Mouse (Mus musculus) lung, adult 2 months (tissue): ENCODE measurements around the gene Zfp809.

Experiments used
- CTCF ChIP-seq: fragments of 200-500 bp; IDR thresholded peaks from 2 replicates; pipeline ENCODE4 v1.5.1; 2011; ENCODE audit warnings: mild to moderate bottlenecking, low read length, control low read depth; ENCODE audit not compliant: insufficient read depth
- POLR2A ChIP-seq: fragments of 200-500 bp; IDR thresholded peaks from 2 replicates; pipeline ENCODE4 v1.6.1; 2011; ENCODE audit warnings: low read depth, mild to moderate bottlenecking, control low read depth, low read length, borderline replicate concordance; ENCODE audit errors: extremely low read depth

DNA sequence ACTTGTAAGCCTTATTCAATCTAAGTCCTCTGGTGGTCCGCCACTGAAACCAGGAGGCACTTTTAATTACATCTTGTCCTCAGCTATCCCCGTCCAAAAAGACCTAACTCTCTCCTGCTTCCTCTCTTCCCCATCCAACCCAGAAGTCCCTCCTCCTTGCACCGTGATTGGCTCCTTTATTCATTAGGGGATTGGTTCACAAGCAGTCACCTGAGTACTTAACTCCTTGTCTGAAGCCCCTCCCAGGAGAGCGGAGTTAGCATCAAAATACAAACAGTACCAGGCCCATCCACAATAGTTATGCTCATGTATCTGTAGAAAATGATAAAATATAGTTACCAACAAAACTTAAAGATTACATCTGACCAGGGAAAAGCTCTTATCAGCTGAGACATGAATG lies 14.5 kb downstream of the Zfp809 start:
- TF ChIP-seq CTCF, result no peak
- no peak for TF ChIP-seq POLR2A
